Mouse (Mus musculus): ENCODE measurements around the gene Otud7b. TPM values are rescaled to one million over a fixed set of nuclear protein-coding genes. Genes with fewer than 3 reads are reported as not detected.

Gene Otud7b
- polyA plus RNA-seq, 2 experiments, result 14.3 to 20.9 TPM

- TF ChIP-seq POLR2A (IDR thresholded peaks at IDR 0.05; ENCODE audit: borderline replicate concordance, extremely low read depth, insufficient read depth, insufficient read length), result no peak
- no peak overlapping the region for H3K27ac ChIP-seq (replicated peaks; ENCODE audit: low read depth, low read length)
- WGBS, result 41% methylated on average over 6 of the region's 6 CpGs
- H3K27me3 ChIP-seq (ENCODE audit: control insufficient read depth, insufficient read depth, low read length), result no peaks in the 10 kb centered on the region
- no peaks in the 10 kb centered on the region for H3K9me3 ChIP-seq (ENCODE audit: control insufficient read depth, low read length)
- ATAC-seq (ENCODE audit: low FRiP score, low read depth), result no peak
- H3K9ac ChIP-seq (ENCODE audit: low read depth, low read length, severe bottlenecking), result no peak overlapping the region
- no peaks in the 10 kb centered on the region for H3K4me1 ChIP-seq (ENCODE audit: control insufficient read depth, insufficient read depth, low read length)
- no peak overlapping the region for H3K4me3 ChIP-seq (replicated peaks; ENCODE audit: low read length)
- no peak overlapping the region for H3K4me2 ChIP-seq (replicated peaks; ENCODE audit: low read depth, low read length, severe bottlenecking)
- H3K36me3 ChIP-seq (ENCODE audit: control insufficient read depth, insufficient read depth, low read length), result no peaks in the 10 kb centered on the region
- no peak for DNase-seq (ENCODE audit: low spot score)
Observed at GRCm38 (mm10) chr3:96091966-96092365, 12.4 kb upstream of the Otud7b start.

DNA sequence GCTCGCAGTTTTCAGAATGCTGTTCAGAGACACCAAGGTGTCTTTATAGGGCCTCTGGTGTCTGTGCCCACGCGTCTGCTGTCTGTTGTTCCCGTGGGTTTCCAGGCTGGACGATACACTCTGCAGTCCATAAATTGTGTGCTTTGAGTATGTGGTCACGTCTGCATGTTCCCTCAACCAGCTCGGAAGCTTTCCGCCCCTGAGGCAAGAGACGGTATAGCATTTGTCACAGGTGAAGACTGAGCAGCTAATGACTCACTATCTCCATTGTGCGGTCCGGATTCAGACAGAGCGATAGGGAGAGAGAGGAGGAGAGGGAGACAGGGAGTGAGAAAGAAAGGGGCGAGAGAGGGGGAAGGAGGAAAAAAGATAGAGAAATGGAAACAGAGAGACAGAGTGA lies 10.8 kb upstream of the Otud7b start:
- H3K9me3 ChIP-seq (ENCODE audit: control insufficient read depth, low read length), result no peaks in the 10 kb centered on the region
- H3K27me3 ChIP-seq (ENCODE audit: control insufficient read depth, insufficient read depth, low read length), result no peaks in the 10 kb centered on the region
- H3K9ac ChIP-seq (ENCODE audit: low read depth, low read length, severe bottlenecking), result no peak overlapping the region
- H3K4me2 ChIP-seq (replicated peaks; ENCODE audit: low read depth, low read length, severe bottlenecking), result no peak overlapping the region
- no peak for TF ChIP-seq POLR2A (IDR thresholded peaks at IDR 0.05; ENCODE audit: borderline replicate concordance, extremely low read depth, insufficient read depth, insufficient read length)
- ATAC-seq (ENCODE audit: low FRiP score, low read depth), result no peak
- H3K4me1 ChIP-seq (ENCODE audit: control insufficient read depth, insufficient read depth, low read length), result no peaks in the 10 kb centered on the region
- 57% methylated on average over 13 of the region's 13 CpGs for WGBS
- H3K4me3 ChIP-seq (replicated peaks; ENCODE audit: low read length), result no peak overlapping the region
- H3K27ac ChIP-seq (replicated peaks; ENCODE audit: low read depth, low read length), result no peak overlapping the region
- no peaks in the 10 kb centered on the region for H3K36me3 ChIP-seq (ENCODE audit: control insufficient read depth, insufficient read depth, low read length)
- DNase-seq (ENCODE audit: low spot score), result no peak

DNA sequence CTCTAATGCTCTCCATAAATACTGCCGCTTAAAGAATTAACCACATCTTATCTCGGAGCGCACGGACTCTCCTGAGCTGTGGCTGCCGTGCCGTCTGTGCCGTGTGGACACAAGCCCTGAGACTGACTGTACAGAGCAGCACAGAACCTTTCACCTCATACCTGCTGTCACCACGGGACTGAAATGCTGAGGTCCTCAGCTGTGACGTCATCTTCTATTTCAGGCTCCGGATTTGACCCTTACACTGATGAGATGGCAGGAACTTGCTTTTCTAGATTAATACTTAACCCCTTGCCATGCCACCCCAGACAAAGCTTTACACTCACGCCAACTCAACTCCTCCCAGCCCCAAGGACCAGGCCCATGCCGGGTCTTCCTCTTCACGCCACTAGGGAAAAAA lies 10.1 kb upstream of the Otud7b start:
- H3K9me3 ChIP-seq (ENCODE audit: control insufficient read depth, low read length), result no peaks in the 10 kb centered on the region
- ATAC-seq (ENCODE audit: low FRiP score, low read depth), result no peak
- no peaks in the 10 kb centered on the region for H3K27me3 ChIP-seq (ENCODE audit: control insufficient read depth, insufficient read depth, low read length)
- H3K4me3 ChIP-seq (replicated peaks; ENCODE audit: low read length), result no peak overlapping the region
- no peak overlapping the region for H3K4me2 ChIP-seq (replicated peaks; ENCODE audit: low read depth, low read length, severe bottlenecking)
- no peak for DNase-seq (ENCODE audit: low spot score)
- TF ChIP-seq POLR2A (IDR thresholded peaks at IDR 0.05; ENCODE audit: borderline replicate concordance, extremely low read depth, insufficient read depth, insufficient read length), result no peak
- H3K27ac ChIP-seq (replicated peaks; ENCODE audit: low read depth, low read length), result no peak overlapping the region
- H3K9ac ChIP-seq (ENCODE audit: low read depth, low read length, severe bottlenecking), result no peak overlapping the region
- H3K36me3 ChIP-seq (ENCODE audit: control insufficient read depth, insufficient read depth, low read length), result no peaks in the 10 kb centered on the region
- WGBS, result 77% methylated on average over 13 of the region's 13 CpGs
- H3K4me1 ChIP-seq (ENCODE audit: control insufficient read depth, insufficient read depth, low read length), result no peaks in the 10 kb centered on the region

GRCm38 (mm10) chr3:96098168-96098567 lies 6.2 kb upstream of the Otud7b start:
- H3K36me3 ChIP-seq (ENCODE audit: control insufficient read depth, insufficient read depth, low read length), result no peaks in the 10 kb centered on the region
- no peak overlapping the region for H3K4me2 ChIP-seq (replicated peaks; ENCODE audit: low read depth, low read length, severe bottlenecking)
- H3K9me3 ChIP-seq (ENCODE audit: control insufficient read depth, low read length), result no peaks in the 10 kb centered on the region
- H3K4me3 ChIP-seq (replicated peaks; ENCODE audit: low read length), result no peak overlapping the region
- H3K9ac ChIP-seq (ENCODE audit: low read depth, low read length, severe bottlenecking), result no peak overlapping the region
- WGBS, result 51% methylated on average over 4 of the region's 4 CpGs
- no peak for ATAC-seq (ENCODE audit: low FRiP score, low read depth)
- no peak overlapping the region for H3K27ac ChIP-seq (replicated peaks; ENCODE audit: low read depth, low read length)
- no peaks in the 10 kb centered on the region for H3K27me3 ChIP-seq (ENCODE audit: control insufficient read depth, insufficient read depth, low read length)
- no peak for TF ChIP-seq POLR2A (IDR thresholded peaks at IDR 0.05; ENCODE audit: borderline replicate concordance, extremely low read depth, insufficient read depth, insufficient read length)
- H3K4me1 ChIP-seq (ENCODE audit: control insufficient read depth, insufficient read depth, low read length), result peaks cover 10% of the 10 kb centered on the region
- no peak for DNase-seq (ENCODE audit: low spot score)

DNA sequence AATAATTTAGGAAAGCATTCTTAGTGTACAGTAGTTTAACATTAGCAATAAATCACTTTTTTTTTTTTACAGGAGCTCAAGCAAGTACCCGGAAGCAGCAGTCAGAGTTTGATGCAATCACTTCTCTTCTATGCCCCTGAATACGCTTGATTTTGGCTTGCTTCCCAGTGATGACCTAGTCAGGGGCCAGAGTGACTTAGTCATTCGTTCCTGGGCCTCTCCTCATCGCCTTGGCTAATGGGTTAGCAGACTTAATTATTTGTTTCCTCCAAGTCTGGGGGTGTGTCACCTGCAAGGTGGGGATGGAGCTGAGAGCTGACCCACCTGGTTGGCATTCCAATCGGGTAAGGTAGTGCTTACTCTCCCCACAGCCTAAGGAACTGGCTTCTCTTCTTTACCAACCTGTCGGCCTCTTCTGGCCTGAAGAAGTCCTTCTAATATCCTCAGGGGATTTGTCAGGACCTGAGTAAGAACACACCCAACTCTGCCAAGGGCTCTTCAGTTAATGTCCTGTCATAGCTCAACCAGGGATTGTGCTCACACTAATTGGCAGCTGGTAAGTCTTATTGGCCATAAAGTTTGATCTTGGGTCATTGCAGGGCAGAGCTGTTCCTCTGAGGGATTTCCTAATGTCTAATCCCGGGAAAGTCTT lies 5.6 kb upstream of the Otud7b start:
- Histone ChIP-seq H3K4me2 (replicated peaks; ENCODE audit: low read depth, low read length, severe bottlenecking) (no peak overlapping the region), H3K9me3 (ENCODE audit: control insufficient read depth, low read length) (no peaks in the 10 kb centered on the region), H3K27ac (replicated peaks; ENCODE audit: low read depth, low read length) (no peak overlapping the region), H3K4me1 (ENCODE audit: control insufficient read depth, insufficient read depth, low read length) (peaks cover 10% of the 10 kb centered on the region), H3K9ac (ENCODE audit: low read depth, low read length, severe bottlenecking) (no peak overlapping the region), H3K27me3 (ENCODE audit: control insufficient read depth, insufficient read depth, low read length) (no peaks in the 10 kb centered on the region), H3K4me3 (replicated peaks; ENCODE audit: low read length) (no peak overlapping the region), H3K36me3 (ENCODE audit: control insufficient read depth, insufficient read depth, low read length) (no peaks in the 10 kb centered on the region)
- WGBS, result 43% methylated on average over 7 of the region's 7 CpGs
- no peak for ATAC-seq (ENCODE audit: low FRiP score, low read depth)
- no peak for DNase-seq (ENCODE audit: low spot score)
- no peak for TF ChIP-seq POLR2A (IDR thresholded peaks at IDR 0.05; ENCODE audit: borderline replicate concordance, extremely low read depth, insufficient read depth, insufficient read length)

Data from limb, embryonic 14.5 days (tissue).